Mouse (Mus musculus) stomach, embryonic 14.5 days (tissue): ENCODE results near the gene Lgals4. TPM values are rescaled to one million over a fixed set of nuclear protein-coding genes. Genes with fewer than 3 reads are reported as not detected.

Source experiments
- ATAC-seq: fragments of 200-750 bp; cut with Nextera tagmentation; 2 replicates; pipeline ENCODE4 v1.8.0; 2017; ENCODE audit warnings: low read depth, moderate TSS enrichment; ENCODE audit not compliant: insufficient number of reproducible peaks, insufficient read depth, low FRiP score
- H3K27ac ChIP-seq: fragments of 300-500 bp; sonication (generic); 2 replicates; pipeline ENCODE4 v1.5.1; 2014; ENCODE audit warnings: mild to moderate bottlenecking, low read length, moderate library complexity, mixed read lengths
- H3K27me3 ChIP-seq: fragments of 300-500 bp; sonication (generic); 2 replicates; pipeline ENCODE4 v1.6.1; 2014; ENCODE audit warnings: low read length, control low read depth, mixed read lengths; ENCODE audit not compliant: control insufficient read depth, insufficient read depth
- H3K36me3 ChIP-seq: fragments of 300-500 bp; sonication (generic); 2 replicates; pipeline ENCODE4 v1.6.1; 2014; ENCODE audit warnings: mild to moderate bottlenecking, control low read depth, low read length, moderate library complexity, mixed read lengths; ENCODE audit not compliant: control insufficient read depth, insufficient read depth
- H3K4me1 ChIP-seq: fragments of 300-500 bp; sonication (generic); 2 replicates; pipeline ENCODE4 v1.6.1; 2014; ENCODE audit warnings: low read length, control low read depth, mixed read lengths; ENCODE audit not compliant: control insufficient read depth, insufficient read depth
- H3K4me2 ChIP-seq: fragments of 300-500 bp; sonication (generic); replicated peaks from 2 replicates; pipeline ENCODE4 v1.6.1; 2014; ENCODE audit warnings: low read depth, low read length, control low read depth
- H3K4me3 ChIP-seq: fragments of 300-500 bp; sonication (generic); 2 replicates; pipeline ENCODE4 v1.5.1; 2014; ENCODE audit warnings: low read depth, low read length, control low read depth
- H3K9ac ChIP-seq: fragments of 300-500 bp; sonication (generic); replicated peaks from 2 replicates; pipeline ENCODE4 v1.6.1; 2014; ENCODE audit warnings: low read depth, mild to moderate bottlenecking, control low read depth, low read length, moderate library complexity, mixed read lengths
- H3K9me3 ChIP-seq: fragments of 300-500 bp; sonication (generic); 2 replicates; pipeline ENCODE4 v1.6.1; 2016; ENCODE audit warnings: low read depth, low read length, control low read depth; ENCODE audit not compliant: control insufficient read depth
- WGBS: fragments of 180-500 bp; shearing (Covaris S2); extraction: QIAGEN DNeasy Blood & Tissue Kit; methylation state at CpG from one replicate; pipeline ENCODE4 v1.1.7; 2014; 5-methylcytosine and 5-hydroxymethylcytosine counted together
- polyA plus RNA-seq: library from polyadenylated mRNA; unstranded; fragments of >200 nt; fragmentation: Nextera tagmentation; extraction: Ambion mirVana; gene quantifications from 2 replicates; pipeline ENCODE4 v1.2.1, GENCODE M21; 2014

Lgals4 gene
- polyA plus RNA-seq, 1 experiment from 2014 or later: 127 TPM

DNA sequence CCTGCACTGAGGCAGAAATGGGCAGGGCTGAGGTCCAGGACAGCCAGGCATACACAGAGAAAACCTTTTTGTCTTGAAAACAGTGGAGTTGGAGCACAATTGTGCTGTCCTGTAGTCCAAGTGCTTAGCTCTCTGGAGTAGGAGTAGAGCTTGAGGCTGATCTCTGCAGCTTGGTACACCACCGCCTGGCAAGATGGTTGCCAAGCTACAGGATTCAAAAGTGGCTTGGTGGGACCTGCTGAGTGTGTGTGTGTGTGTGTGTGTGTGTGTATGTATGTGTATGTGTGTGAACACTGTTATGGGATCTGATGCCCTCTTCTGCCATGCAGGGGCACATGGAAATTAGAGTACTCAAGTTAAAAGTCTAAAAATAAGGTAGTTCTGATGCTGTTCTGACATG, 11.1 kb upstream of the Lgals4 start:
- Histone ChIP-seq H3K27me3 (no peaks in the 10 kb centered on the region), H3K4me2 (no peak overlapping the region), H3K9me3 (no peaks in the 10 kb centered on the region), H3K9ac (no peak overlapping the region), H3K4me3 (no peak overlapping the region), H3K36me3 (peaks cover 48% of the 10 kb centered on the region), H3K27ac (no peak overlapping the region), H3K4me1 (0 out of 2 replicates have a peak, but pooled peaks cover 17% of the 10 kb centered on the region)
- no peak for ATAC-seq
- WGBS: 82% methylated on average over 1 of the region's 1 CpGs

DNA sequence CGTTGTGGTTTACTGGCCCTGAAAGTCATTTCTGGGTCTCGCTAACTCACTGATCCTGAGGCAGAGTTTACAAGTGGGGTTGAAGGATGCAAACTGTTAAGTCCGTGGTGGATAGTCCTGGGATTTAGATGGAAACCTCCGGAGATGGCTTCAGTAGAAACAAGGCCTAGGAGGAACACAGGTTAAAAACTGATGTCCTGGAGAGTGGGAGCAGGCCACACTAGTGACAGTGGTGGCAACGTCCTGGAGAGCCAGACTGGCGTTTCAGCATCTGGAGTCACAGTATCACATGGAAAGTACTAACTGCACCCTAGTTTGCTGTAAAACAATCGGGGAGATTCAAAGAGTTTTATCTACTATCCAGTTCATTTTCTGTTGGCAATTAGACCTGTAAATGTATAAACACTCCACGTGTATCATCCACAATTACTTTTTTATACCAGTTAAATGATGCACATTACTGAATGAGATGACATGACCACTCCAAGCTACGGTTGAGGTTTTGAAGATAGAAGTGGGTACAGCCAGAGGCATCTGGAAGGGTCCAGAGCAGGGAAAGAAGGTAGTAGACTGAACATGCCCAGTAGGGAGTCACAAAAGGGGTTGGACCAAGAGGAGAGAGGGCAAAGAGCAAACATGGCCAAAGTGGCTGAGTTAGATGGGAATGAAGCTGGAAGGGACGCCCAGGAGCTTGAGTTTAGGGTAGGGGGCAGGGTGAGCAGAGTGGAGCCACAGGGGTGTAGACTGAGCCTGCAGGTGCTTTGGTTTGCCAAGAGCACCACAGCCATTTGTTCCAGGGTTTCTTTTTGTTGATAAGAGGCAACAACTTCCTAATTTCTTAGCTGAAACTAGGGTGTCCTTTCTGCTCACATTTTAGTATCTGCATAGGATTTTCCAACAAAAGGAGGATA, 10.4 kb upstream of the Lgals4 start:
- Histone ChIP-seq H3K4me2 (no peak overlapping the region), H3K27me3 (no peaks in the 10 kb centered on the region), H3K9me3 (no peaks in the 10 kb centered on the region), H3K4me3 (no peak overlapping the region), H3K4me1 (0 out of 2 replicates have a peak, but pooled peaks cover 13% of the 10 kb centered on the region), H3K27ac (peak overlapping the region; percentile 85; the same call in 1 of the 2 replicates), H3K9ac (no peak overlapping the region), H3K36me3 (peaks cover 41% of the 10 kb centered on the region)
- 51% methylated on average over 10 of the region's 10 CpGs for WGBS
- ATAC-seq: no peak

DNA sequence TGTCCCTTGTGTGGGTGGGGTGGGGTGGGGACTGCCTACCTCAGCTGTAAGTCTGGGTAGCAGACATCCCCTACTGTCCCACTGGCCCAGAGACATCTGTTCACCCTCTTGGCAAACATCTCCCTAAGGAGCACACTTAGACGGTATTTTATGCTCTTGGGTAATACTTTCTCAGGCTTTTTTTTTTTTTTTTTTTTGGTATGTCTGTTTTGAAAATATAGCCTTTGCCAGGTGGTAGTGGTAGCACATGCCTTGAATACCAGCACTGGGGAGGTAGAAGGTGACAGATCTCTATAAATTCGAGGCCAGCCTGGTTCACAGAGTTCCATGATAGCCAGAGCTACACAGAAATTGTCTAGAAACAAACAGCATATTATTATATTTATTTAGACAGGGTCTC, 9.7 kb upstream of the Lgals4 start:
- H3K27me3 ChIP-seq: no peaks in the 10 kb centered on the region
- H3K4me1 ChIP-seq: 0 out of 2 replicates have a peak, but pooled peaks cover 13% of the 10 kb centered on the region
- H3K36me3 ChIP-seq: peaks cover 36% of the 10 kb centered on the region
- H3K4me2 ChIP-seq: no peak overlapping the region; the same call in 1 of the 2 replicates
- H3K9me3 ChIP-seq: no peaks in the 10 kb centered on the region
- no peak overlapping the region for H3K4me3 ChIP-seq
- H3K9ac ChIP-seq: no peak overlapping the region
- no peak for ATAC-seq
- WGBS: 39% methylated on average over 2 of the region's 2 CpGs
- peak overlapping the region; percentile 85; the same call in 1 of the 2 replicates for H3K27ac ChIP-seq

DNA sequence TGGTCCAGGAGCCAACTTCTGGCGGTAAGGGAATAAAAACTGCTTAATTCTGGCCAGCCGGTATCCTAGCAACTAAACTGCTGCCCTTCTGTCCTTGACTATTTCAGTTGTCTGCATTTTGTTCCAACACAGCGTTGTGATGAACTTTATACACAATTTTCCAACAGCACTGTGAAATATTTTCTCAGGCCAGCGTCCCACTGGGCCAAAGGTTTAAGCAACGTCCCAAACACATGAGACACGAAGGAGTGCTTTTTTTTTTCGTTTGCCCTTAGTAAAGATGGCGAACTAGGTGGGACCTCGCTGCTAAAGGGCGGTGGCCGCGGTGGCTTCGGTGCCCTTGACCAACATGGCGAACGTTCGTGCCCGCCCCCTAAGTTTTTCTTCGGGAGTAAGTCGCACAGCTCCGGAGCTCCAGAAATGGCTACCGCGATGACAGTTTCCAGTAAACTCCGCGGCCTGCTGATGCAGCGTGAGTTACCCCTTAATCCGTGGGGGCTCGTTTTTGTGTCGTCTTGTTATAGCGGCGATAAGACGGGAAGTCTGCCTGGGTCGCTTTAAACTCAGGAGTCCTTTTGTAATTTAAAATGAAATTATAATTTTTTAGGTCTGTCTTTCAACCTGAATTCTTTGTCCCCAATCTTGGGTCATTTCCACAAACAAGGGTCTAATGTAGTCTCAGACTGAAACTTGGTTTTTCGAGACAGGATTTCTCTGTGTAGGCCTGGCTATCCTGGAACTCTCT, 8.5 kb upstream of the Lgals4 start, which contains the start of gene Ech1:
Gene Ech1 (plus strand): TSS at position 277 of the 745 bp plus-strand sequence.
- peaks cover 31% of the 10 kb centered on the region for H3K36me3 ChIP-seq
- H3K27ac ChIP-seq: peak within 1 kb of the TSS; percentile 85
- H3K4me2 ChIP-seq: peak within 1 kb of the TSS; percentile 49
- no peaks in the 10 kb centered on the region for H3K9me3 ChIP-seq
- H3K4me3 ChIP-seq: peak within 1 kb of the TSS; percentile 45
- H3K9ac ChIP-seq: peak within 1 kb of the TSS; percentile 41
- ATAC-seq: peak; percentile 79
- WGBS: 3% methylated on average over 33 of the region's 33 CpGs
- H3K27me3 ChIP-seq: no peaks in the 10 kb centered on the region
- H3K4me1 ChIP-seq: 0 out of 2 replicates have a peak, but pooled peaks cover 9% of the 10 kb centered on the region

DNA sequence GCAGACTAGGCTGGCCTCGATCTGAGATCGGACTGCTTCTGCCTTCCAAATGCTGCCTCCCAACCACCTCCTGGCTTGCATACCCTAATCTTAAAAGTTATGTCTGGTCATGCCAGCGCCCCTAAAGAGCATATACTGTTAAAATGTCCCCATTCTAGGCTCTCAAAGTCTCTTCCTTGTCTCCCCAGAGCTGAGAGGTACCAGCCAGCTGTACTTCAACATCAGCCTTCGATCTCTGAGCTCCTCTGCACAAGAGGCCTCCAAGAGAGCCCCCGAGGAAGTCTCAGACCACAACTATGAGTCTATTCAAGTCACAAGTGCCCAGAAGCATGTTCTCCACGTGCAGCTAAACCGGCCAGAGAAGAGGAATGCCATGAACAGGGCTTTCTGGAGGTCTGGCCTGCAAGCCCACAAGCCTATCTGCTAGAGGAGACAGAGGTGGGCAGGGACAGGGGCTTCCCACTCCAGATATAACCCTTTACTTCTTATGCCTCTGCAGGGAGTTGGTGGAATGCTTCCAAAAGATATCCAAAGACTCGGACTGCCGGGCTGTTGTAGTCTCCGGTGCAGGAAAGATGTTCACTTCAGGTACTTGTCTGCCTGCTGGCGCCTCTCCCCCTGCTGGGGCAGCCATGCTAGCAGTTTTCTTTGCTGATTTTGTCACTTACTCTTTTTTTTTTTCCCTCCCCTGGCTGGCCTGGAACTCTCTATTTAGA, 7.8 kb upstream of the Lgals4 start:
- H3K9ac ChIP-seq: peak overlapping the region; percentile 41
- no peak for ATAC-seq

DNA sequence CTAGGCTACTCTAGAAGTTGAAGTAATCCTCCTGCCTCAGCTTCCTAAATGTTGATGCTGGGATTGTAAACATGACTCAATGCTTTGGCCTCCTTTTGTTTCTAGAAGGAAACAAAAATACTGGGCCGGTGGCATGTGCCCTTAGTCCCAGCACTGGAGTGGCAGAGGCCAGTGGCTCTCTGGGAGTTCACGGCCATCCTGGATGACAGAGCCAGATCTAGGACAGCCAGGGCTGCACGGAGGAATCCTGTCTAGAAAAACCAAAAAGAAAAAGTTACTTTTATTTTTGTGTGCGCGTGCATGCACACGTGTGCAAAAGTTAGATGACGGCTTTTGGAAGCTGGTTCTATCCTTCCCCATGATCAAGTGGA, 7.3 kb upstream of the Lgals4 start:
- 98% methylated on average over 7 of the region's 7 CpGs for WGBS
- no peaks in the 10 kb centered on the region for H3K27me3 ChIP-seq
- no peaks in the 10 kb centered on the region for H3K9me3 ChIP-seq
- peak overlapping the region; percentile 85; the same call in 1 of the 2 replicates for H3K27ac ChIP-seq
- no peak overlapping the region for H3K4me3 ChIP-seq
- no peak for ATAC-seq
- peaks cover 29% of the 10 kb centered on the region for H3K36me3 ChIP-seq
- H3K4me2 ChIP-seq: peak overlapping the region; percentile 49; the same call in 1 of the 2 replicates
- H3K9ac ChIP-seq: no peak overlapping the region
- 0 out of 2 replicates have a peak, but pooled peaks cover 9% of the 10 kb centered on the region for H3K4me1 ChIP-seq

More for the DNA sequence above, 7.8 kb upstream of the Lgals4 start:
- H3K27me3 ChIP-seq: no peaks in the 10 kb centered on the region
- peak overlapping the region; percentile 49 for H3K4me2 ChIP-seq
- 0 out of 2 replicates have a peak, but pooled peaks cover 9% of the 10 kb centered on the region for H3K4me1 ChIP-seq
- peak overlapping the region; percentile 45 for H3K4me3 ChIP-seq
- no peaks in the 10 kb centered on the region for H3K9me3 ChIP-seq
- WGBS: 55% methylated on average over 11 of the region's 11 CpGs
- H3K27ac ChIP-seq: peak overlapping the region; percentile 85
- peaks cover 30% of the 10 kb centered on the region for H3K36me3 ChIP-seq

DNA sequence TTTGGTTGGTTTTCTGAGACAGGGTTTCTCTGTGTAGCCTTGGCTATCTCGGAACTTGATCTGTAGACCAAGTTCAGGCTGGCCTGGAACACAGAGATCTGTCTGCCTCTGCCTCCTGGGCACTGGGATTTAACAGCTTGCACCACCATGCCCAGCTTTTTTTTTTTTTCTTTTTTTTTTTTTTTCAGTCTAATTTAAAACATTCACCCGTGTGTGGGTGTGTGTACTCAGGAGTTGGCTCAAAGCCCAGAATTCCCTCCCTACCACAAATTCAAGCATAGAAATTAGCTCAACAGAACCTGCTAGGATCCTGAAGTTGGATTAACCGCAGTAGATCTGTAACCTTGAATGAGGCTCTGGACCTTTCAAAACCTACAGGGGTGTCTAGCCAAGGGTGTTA, 6.3 kb upstream of the Lgals4 start:
- H3K9me3 ChIP-seq: no peaks in the 10 kb centered on the region
- H3K4me3 ChIP-seq: no peak overlapping the region
- 50% methylated on average over 3 of the region's 3 CpGs for WGBS
- H3K27me3 ChIP-seq: no peaks in the 10 kb centered on the region
- H3K27ac ChIP-seq: no peak overlapping the region
- H3K9ac ChIP-seq: no peak overlapping the region
- 0 out of 2 replicates have a peak, but pooled peaks cover 9% of the 10 kb centered on the region for H3K4me1 ChIP-seq
- no peak overlapping the region for H3K4me2 ChIP-seq
- ATAC-seq: no peak
- H3K36me3 ChIP-seq: peaks cover 20% of the 10 kb centered on the region

DNA sequence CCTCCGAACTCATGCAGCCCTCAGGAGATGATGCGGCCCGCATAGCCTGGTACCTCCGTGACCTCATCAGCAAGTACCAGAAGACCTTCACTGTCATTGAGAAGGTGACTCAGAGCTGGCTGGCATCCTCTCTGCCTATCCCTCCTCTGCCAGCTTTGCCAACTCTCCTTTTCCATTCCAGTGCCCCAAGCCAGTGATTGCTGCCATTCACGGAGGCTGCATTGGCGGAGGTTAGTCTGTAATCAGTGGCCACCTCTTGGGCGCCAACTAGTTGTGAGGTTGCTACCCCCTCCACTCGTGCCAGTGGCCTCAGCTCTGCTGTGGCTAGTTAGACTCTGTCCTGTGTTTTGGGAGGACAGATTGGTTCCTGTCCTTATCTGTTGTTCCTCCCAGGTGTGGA, 3.8 kb upstream of the Lgals4 start:
- Histone ChIP-seq H3K4me2 (no peak overlapping the region), H3K4me1 (0 out of 2 replicates have a peak, but pooled peaks cover 6% of the 10 kb centered on the region), H3K9ac (no peak overlapping the region), H3K9me3 (no peaks in the 10 kb centered on the region), H3K27me3 (no peaks in the 10 kb centered on the region), H3K36me3 (peaks cover 16% of the 10 kb centered on the region), H3K4me3 (no peak overlapping the region), H3K27ac (no peak overlapping the region)
- WGBS: 91% methylated on average over 8 of the region's 8 CpGs
- ATAC-seq: no peak
